Mouse (Mus musculus) G1E (cell line): ENCODE measurements around the gene Als2cr12. TPM values are rescaled to one million over a fixed set of nuclear protein-coding genes. Genes with fewer than 3 reads are reported as not detected.
A peak's percentile ranks its signal among the peaks of the same experiment; 100 is the strongest.
"Not testable (repeated sequence)": the region's sequence is repeated elsewhere in the genome, so short reads cannot be mapped to it uniquely, and the experiment has no call there.

Experiments used
- ATAC-seq: 2 replicates; pipeline ENCODE4 v1.8.0; 2016; ENCODE audit warnings: mild to moderate bottlenecking; ENCODE audit not compliant: insufficient number of reproducible peaks, poor library complexity, low FRiP score, severe bottlenecking; ENCODE audit errors: extremely low read depth
- DNase-seq: peaks from one replicate; pipeline ENCODE4 v3.0.0; 2012; ENCODE audit warnings: low spot score
- H3K27me3 ChIP-seq: 2 replicates; pipeline ENCODE4 v1.6.1; 2012; ENCODE audit warnings: mild to moderate bottlenecking, low read length, inconsistent platforms; ENCODE audit not compliant: insufficient read depth
- H3K36me3 ChIP-seq: replicated peaks from 2 replicates; pipeline ENCODE3; 2012; ENCODE audit warnings: mild to moderate bottlenecking, inconsistent platforms
- H3K4me1 ChIP-seq: 2 replicates; pipeline ENCODE4 v1.6.1; 2012; ENCODE audit warnings: low read depth, low read length, inconsistent platforms, mixed read lengths; ENCODE audit not compliant: insufficient read depth
- H3K4me3 ChIP-seq: 2 replicates; pipeline ENCODE4 v1.5.1; 2012; ENCODE audit warnings: low read depth, mild to moderate bottlenecking, inconsistent platforms, low read length, moderate library complexity, mixed read lengths
- H3K9me3 ChIP-seq: replicated peaks from 2 replicates; pipeline ENCODE4 v1.6.1; 2012; ENCODE audit warnings: inconsistent platforms
- CTCF ChIP-seq: IDR thresholded peaks from 2 replicates; pipeline ENCODE4 v1.5.1; 2012; ENCODE audit warnings: low read depth, low read length, inconsistent platforms, mixed read lengths
- GATA1 ChIP-seq: IDR thresholded peaks from 2 replicates; pipeline ENCODE4 v1.6.1; 2012; ENCODE audit warnings: borderline replicate concordance, low read length, inconsistent platforms, mixed read lengths
- GATA2 ChIP-seq: IDR thresholded peaks from 2 replicates; pipeline ENCODE4 v1.6.1; 2012; ENCODE audit warnings: low read depth, low read length, inconsistent platforms, borderline replicate concordance
- POLR2AphosphoS5 ChIP-seq: IDR thresholded peaks from 2 replicates; pipeline ENCODE4 v1.6.1; 2012; ENCODE audit warnings: low read depth, low read length, inconsistent platforms; ENCODE audit not compliant: insufficient replicate concordance
- TAL1 ChIP-seq: conservative IDR thresholded peaks from 2 replicates; pipeline ENCODE4 v1.6.1; 2012; ENCODE audit warnings: low read depth, low read length, inconsistent platforms, mixed read lengths
- polyA plus RNA-seq: library from polyadenylated mRNA; stranded (reverse); fragments of >175 nt; gene quantifications from 2 replicates; pipeline ENCODE4 v1.2.3, GENCODE M21; 2012
- total RNA-seq, 2 experiments: library from RNA; stranded (forward) in 1 of 2; stranded (reverse) in 1 of 2; fragments of 200-1000 nt in 1 of 2; fragments of >200 nt in 1 of 2; fragmentation: Nextera tagmentation in 1 of 2; gene quantifications; 2 replicates each; pipeline ENCODE4 v1.2.3; 2014 to 2017

Als2cr12 gene
- total RNA-seq (2014; fragmentation: Nextera tagmentation) (not detected in 2 replicates), total RNA-seq (2017) (0.17 and 0.22 TPM in 2 replicates), polyA plus RNA-seq (not detected in 2 replicates)

DNA sequence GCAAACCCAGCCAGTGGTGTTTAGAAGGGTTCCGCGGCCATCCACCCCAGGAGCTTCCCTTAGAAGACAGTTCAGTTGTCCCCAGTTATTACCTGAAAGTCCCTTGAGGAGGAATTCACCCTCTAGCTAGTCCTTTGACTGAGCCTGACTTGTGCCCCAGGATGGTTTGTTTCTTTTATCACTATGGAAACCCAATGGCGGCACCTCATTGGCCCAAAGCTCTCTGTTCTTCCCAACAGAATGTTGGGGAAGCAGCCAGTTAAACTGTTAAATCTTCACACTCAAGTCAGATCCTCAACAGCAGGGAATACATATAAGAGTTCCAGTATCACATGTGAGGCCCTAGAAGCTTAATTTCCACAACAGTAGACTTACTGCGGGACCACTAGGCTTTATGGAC lies at the start of gene Als2cr12:
Als2cr12 (minus strand) TSS at position 180 of the 400 bp plus-strand sequence.
- ATAC-seq, H3K4me3 ChIP-seq, H3K36me3 ChIP-seq, DNase-seq, H3K27me3 ChIP-seq, H3K9me3 ChIP-seq: not testable (repeated sequence)
- H3K4me1 ChIP-seq: peaks cover 17% of the 10 kb centered on the region

DNA sequence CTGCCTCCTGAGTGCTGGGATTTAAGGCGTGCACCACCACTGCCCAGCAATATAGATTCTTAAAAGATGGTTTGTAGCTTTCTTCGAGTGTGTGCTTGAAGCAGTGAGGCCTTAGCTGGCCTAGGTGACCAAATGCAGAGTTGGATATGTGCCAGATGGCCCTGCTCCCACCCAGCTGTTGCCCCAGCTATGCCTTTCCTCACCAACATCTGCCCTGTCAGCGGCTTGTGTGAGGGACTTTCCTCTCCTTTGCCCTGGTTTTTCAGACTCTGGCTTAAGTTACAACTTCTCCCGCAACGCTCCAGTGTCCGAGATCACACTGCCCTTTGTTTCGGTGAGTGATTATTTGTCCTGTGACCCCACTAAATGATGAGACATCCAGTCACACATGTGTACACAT lies 48.9 kb upstream of the Als2cr12 start:
- no peak overlapping the region; the same call in 1 of the 2 replicates for H3K4me3 ChIP-seq
- no peak for TF ChIP-seq GATA2
- no peak for TF ChIP-seq GATA1
- no peak for TF ChIP-seq TAL1
- TF ChIP-seq POLR2AphosphoS5: no peak
- no peak for TF ChIP-seq CTCF
- peaks cover 55% of the 10 kb centered on the region for H3K4me1 ChIP-seq

DNA sequence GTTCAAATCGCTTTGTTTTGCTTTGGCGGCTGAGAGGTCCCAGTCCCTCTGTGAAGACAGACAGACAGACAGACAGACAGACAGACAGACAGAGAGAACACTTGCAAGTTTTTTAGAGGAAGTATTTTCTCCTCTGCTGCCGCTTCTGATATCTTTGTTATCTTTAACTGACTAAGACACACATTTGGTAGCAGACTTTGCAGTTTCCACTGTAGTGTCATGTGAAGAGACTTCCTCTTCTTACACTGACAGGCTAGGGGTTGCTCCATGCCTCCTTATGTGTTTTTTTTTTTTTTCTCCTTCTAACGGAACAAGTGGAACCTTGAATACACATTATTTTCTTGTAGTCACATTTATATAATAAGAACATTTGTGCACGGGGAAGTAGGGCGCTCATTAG lies 47.5 kb upstream of the Als2cr12 start:
- no peaks in the 10 kb centered on the region for H3K27me3 ChIP-seq
- peak; percentile 87 for DNase-seq
- H3K4me3 ChIP-seq: peak overlapping the region; percentile 3; the same call in 1 of the 2 replicates
- H3K36me3 ChIP-seq: peaks cover 79% of the 10 kb centered on the region
- peaks cover 57% of the 10 kb centered on the region for H3K4me1 ChIP-seq
- TF ChIP-seq GATA1 (no peak), TAL1 (peak; percentile 70)
- ATAC-seq: peak; percentile 89
- no peaks in the 10 kb centered on the region for H3K9me3 ChIP-seq

More for the DNA sequence above, 48.9 kb upstream of the Als2cr12 start:
- DNase-seq (no peak), ATAC-seq (no peak)
- no peaks in the 10 kb centered on the region for H3K9me3 ChIP-seq
- H3K27me3 ChIP-seq: no peaks in the 10 kb centered on the region
- H3K36me3 ChIP-seq: peaks cover 80% of the 10 kb centered on the region

DNA sequence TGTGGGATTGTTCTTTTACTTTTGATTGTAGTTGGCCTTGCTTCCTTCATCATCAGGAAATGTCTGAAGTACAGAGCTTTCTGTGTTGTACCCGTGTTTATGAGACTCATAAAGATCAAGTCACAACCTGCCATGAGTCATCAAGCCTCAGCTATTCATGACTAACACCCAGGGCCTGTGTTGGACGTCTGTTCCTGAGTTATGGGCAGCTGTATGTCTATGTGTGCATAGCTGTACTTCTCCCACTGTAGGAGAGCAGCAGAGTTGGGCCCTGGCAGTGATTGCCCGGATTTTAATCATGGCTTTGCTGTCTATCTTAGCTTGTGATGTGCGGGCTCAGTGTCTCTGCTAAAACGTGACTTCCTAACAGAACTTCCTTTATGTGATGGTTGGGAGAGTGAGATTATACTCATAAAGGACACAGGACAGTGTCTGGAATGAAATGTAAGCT lies 46.8 kb upstream of the Als2cr12 start:
- TF ChIP-seq GATA1: no peak
- TF ChIP-seq TAL1: no peak
- TF ChIP-seq POLR2AphosphoS5: no peak
- TF ChIP-seq GATA2: no peak
- TF ChIP-seq CTCF: no peak
- Histone ChIP-seq H3K36me3 (peaks cover 79% of the 10 kb centered on the region), H3K4me1 (peaks cover 57% of the 10 kb centered on the region), H3K9me3 (no peaks in the 10 kb centered on the region), H3K27me3 (no peaks in the 10 kb centered on the region), H3K4me3 (peak overlapping the region; percentile 3; the same call in 1 of the 2 replicates)
- DNase-seq (no peak), ATAC-seq (peak; percentile 35)

DNA sequence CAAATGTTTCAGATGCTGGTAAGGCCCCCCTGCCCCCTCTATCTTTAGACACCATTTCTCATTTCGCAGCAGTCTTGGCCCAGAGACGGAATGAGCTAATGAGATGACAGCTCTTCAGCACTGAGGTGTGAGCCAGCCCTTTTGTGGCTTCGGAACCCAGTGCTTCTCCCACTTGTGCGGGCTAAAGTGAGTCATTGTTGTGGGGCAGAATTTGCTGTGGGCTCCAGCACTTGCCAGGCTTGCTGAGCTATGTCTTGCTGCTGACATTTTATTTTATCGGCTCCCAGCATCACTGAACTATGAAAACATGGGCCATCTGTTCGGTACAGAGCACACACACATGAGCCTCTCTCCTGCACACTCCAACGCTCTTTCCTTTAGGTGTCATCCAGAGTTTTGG lies 43.7 kb upstream of the Als2cr12 start:
- no peak for TF ChIP-seq GATA2
- no peak for TF ChIP-seq TAL1
- no peak for TF ChIP-seq POLR2AphosphoS5
- no peak for TF ChIP-seq GATA1
- H3K4me1 ChIP-seq: peaks cover 37% of the 10 kb centered on the region
- no peaks in the 10 kb centered on the region for H3K9me3 ChIP-seq
- no peaks in the 10 kb centered on the region for H3K27me3 ChIP-seq
- no peak for ATAC-seq
- DNase-seq: no peak
- peaks cover 81% of the 10 kb centered on the region for H3K36me3 ChIP-seq
- H3K4me3 ChIP-seq: no peak overlapping the region

DNA sequence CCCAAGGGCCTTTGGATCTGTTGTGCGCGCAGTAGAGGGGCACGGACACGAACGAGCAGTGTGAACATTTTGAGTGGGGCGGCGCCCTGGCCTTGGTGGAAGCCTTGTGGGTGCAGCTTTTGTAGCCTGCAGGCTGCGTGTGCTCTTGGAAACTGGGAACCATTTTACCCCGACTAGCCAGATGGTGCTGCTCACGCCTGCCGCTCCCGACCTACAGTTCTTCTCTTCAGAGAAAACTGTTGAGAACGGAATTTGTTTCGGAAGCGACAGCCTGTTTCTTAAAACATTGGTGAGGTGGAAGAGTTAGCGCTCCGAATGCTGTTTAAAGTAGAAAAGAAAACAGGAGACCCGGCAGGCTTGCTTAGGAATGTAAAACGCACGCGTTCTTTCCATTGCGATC lies 41.2 kb upstream of the Als2cr12 start:
- Histone ChIP-seq H3K4me3 (no peak overlapping the region), H3K4me1 (peaks cover 12% of the 10 kb centered on the region), H3K9me3 (no peaks in the 10 kb centered on the region), H3K36me3 (peaks cover 86% of the 10 kb centered on the region), H3K27me3 (no peaks in the 10 kb centered on the region)
- no peak for TF ChIP-seq GATA2
- TF ChIP-seq TAL1: no peak
- TF ChIP-seq GATA1: no peak
- TF ChIP-seq CTCF: no peak
- TF ChIP-seq POLR2AphosphoS5: no peak
- DNase-seq (no peak), ATAC-seq (no peak)

DNA sequence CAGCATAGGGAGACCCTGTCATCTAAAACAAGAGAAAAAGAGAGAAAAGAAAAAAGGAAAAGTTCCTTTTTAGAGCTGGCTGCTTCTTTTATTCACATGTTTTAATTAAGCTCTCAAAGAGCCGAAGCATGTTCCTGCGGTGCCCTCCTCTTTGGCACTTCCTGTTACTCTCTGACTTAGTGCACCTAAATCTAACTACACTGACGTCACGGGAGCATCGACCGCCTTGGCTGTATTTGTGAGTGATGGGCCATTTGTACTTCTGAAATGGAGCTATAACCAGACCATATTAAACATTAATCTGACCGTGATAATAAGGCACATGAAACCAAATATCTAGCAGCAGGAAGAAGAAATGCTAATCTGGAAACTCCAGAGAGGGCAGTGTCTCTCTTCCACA lies 40.2 kb upstream of the Als2cr12 start:
- peaks cover 4% of the 10 kb centered on the region; the same call in 1 of the 2 replicates for H3K4me1 ChIP-seq
- no peak overlapping the region for H3K4me3 ChIP-seq
- no peak for TF ChIP-seq GATA1
- no peak for TF ChIP-seq GATA2
- TF ChIP-seq CTCF: no peak
- no peak for TF ChIP-seq POLR2AphosphoS5
- TF ChIP-seq TAL1: no peak
- H3K27me3 ChIP-seq: no peaks in the 10 kb centered on the region
- H3K9me3 ChIP-seq: no peaks in the 10 kb centered on the region
- ATAC-seq (no peak), DNase-seq (no peak)
- H3K36me3 ChIP-seq: peaks cover 86% of the 10 kb centered on the region
